Mouse (Mus musculus) kidney, adult 8-10 months (tissue): ENCODE data around the gene Cap1.

ENCODE experiments used
- DNase-seq, 2 experiments: peaks; one replicate each; pipeline ENCODE4 v3.0.0; 2022

The Cap1 gene

DNA sequence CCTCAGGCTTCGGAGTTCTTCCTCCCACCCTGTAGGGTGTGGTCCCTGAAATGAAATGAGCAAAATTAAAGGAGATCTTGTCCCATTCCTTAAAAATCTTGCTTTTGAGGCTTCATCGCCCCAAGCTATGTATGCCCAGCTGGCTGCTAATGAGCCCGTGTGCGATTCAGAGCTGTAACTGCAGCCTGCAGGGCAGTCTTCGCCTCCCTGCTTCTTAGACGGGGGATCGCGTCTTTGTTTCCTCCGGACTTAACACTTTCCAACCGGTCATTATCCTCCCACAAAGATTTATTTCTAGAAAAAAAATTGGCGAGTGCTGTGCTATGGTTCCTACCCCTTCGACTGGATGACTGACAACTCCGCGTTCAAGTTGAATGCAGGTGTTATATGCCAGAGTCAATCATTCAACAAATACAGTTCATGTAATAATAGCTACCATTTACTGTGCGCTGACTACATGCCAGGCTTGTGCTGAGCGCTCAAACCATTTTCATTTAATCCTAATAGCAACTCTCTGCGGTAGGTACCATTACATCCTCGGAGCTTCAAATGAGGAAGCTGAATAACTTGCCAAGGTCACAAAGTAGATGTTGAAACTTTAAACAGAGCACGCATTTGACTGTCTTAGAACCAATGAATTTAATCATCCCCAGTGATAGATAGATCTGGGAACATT lies 861 bp upstream of the Cap1 start:
- peak; percentile 23 for DNase-seq

DNA sequence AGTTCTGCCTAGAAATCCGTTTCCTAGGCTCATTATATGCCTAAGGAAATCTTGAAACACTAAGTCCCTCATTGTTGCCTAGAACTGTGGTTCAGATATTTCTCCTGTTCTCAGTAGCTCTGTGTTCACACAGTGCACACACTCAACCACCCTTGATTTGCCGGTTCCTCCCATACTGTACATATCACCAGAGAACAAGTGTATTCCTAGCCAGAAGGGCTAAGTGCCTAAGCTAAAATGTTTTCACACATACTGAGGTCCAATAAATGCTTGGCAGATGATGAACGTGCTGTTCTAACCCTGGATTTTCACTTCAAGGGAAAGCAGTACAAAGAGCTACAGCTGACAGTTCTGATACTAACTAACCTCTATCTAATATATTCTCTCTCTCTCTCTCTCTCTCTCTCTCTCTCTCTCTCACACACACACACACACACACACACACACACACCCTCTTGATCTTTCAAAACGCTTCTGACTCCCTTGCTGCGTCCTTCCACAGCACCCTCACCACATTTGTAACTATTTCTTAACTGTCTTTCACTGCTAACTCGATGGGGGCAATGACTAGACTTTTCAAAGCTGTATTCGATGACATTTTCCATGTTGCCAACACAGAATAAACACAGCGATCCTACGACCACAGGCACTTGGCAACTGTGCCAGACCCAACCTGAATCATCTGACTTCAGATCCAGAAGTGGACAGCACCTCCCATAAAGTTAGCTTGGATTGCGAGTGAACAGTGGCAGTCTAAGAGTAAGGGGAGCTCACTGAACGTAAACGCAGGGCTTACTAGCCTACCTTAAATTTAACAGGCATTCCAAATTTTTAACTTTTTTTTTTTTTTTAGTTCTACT lies 1.1 kb downstream of the Cap1 start:
- DNase-seq, result peak; percentile 25 to 37

DNA sequence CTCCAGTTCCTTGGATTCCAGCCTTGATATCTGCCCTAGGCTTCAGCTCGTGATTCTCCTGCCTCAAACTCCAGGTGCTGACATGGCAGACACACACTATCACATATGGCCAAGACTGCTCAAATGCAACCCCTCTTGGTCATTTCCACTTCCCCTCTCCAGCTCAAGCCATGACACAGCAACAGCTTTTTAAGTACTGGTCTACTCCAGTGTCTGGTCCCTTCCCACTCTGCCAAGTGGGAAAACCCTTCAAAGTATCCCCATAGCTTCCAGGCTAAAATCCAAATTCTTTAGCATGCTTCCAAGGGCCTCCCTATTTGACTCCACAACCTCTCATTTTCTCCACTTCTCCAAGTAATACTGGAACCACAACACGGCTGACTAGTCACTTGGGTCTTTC lies 1.8 kb downstream of the Cap1 start:
- DNase-seq, result no peak

DNA sequence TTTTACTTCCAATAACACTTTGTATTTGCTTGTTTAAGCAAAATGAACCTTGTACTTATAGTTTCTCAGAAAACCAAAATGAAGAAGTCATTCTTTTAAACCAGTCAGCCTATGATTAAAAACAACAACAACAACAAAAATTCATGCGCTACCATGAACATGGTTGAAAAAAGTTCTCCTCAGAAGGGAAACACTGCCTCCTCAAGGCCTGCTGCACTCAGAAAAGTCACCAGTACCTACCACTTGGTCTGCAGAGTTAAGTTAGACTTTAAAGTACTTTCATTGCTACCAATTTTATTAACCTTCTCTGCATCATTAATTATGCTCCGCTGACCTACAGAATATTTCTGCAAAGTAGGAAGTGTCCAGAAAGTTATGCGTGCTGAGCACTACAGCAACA lies 2.6 kb downstream of the Cap1 start:
- no peak for DNase-seq

DNA sequence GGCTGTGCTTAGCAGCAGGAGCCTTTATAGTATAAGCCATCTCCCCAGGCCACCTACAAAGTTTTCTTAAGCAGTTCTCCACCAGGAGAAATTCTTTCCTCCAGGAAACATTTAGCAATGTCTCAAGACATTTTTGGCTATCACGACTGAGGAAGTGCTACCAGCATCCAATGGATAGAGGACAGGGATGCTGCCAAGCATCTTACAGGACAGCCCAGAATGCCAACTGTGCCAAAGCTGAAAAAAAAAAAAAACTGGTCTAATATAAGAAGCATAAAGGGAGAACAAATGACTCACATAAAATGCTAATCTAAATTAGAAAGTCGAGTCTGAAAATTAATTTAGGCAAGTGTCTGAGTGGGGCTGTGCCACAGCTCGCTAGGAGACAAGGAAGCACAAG lies 3.3 kb downstream of the Cap1 start:
- no peak for DNase-seq

DNA sequence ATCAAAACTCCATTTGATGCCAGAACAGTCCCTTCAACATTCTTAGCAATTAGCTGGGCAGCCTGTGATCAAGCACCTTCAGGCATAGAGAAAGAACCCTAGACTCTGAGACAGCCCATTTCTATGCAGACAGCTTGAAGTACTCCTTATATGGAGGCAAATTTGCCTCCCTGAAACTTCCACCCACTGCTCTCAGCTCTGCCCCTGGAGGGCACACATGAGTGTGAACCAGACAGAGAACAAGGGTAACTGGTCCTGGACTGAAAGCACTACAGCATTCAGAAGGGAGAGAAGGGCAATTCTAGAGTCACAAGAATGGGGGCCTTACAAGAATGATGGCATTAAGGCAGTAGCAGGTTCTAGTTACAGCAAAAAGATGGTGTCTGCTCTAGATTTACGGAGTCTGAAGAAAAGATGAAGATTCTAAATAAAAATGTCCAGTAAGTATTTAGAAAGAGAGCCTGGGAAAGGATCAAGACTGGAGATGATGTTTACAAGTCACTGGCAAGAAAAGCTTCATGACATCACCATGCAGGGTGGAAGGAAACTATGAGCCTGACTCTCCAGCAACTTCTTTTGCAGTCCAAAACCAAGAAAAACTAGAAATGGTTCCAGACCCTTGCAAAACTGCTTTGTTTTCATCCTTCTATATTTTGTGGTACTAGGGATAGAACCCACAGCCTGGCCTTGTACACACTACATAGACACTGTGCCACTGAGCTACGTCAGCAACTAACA lies 7.4 kb downstream of the Cap1 start:
- no peak for DNase-seq

DNA sequence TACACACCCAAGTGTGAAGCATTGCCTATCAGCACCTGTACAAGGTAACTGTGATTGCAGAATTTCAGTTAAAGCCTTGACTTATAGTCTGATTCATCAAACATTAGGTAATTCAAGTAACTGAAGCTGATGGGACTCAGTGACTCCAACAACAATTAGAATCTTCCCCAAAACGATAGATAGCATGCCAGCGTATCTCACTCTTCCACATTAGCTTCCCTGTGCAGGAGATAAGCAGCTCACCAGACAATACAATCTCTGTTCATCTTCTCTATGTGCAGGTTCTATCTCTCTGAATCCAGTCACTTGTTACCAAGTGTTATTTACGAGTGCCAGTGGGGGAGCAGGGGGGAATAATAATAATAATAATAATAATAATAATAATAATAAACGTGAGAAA lies 12.3 kb downstream of the Cap1 start:
- DNase-seq, result no peak

DNA sequence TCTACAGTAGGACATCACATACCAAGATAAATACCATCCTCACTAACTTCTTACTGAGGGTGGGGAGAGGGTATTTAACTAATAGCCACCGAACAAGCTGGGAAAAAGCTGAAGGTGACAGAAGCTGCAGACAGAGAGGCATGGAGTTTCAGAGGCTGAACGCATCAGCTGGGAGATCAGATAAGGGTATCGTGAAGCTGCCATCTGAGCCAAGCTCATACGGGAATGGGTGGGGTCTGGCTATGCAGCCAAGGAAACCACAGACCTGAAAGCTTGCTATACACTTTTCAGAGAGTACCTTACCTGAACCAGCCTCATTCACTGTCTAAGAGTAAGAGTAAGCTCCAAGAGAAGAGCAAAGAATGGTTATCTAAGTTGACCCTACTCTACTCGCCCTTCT lies 12.9 kb downstream of the Cap1 start:
- DNase-seq, result no peak

DNA sequence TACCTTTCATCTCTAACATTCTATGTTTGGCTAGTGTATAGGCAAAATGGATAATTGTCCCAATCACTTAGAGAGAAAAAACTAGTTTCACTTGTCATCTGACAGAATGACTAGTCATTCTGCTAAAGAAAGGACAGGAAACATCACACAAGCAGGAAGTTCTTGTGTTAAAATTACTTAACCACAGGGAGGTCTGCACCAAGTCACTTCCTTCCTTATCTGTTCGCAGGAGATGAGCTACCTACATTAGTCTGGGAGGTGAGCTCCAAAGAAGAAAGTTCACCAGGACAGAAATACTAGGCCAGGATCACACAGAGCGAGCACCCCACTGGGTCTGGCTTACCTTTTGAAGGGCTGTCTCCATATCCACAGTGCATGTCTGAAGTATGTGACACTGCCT lies 13.9 kb downstream of the Cap1 start:
- no peak for DNase-seq

DNA sequence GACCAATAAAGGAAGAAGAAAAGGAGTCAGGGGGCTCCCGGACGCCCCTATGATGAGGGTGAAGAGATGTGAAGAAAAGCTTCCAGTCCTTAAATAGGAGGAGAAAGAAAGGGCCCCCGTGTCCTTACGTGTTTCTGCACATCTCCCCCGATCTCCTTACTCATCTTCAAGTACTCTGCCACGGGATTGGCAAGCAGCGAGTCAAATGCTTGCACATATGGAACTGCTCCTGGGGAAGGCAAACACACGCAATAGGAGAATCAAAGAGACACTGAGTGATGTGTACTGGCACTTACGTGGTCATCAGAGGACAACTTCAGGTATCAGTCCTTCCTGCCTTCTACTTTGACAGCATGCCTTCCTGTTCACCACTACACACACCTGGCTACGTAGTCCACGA lies 14.6 kb downstream of the Cap1 start:
- DNase-seq, result no peak

DNA sequence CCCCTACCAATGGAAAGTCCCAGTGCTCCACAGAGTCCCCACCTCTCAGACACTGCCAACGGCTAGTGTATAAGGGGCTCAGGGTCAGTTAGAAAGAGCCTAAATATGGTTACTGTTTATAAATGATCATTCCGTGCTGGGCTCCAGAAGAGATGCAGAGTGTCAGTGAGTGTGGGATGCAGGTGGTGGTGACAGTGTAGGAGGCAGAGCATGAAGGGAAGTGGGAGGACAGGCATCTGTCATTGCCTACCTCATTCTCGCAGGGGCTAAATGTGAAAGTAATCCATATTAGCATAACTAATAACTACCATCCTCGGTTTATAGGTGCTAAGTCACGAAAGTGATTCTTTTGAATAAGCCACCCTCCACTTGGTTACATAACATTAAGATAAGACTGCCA lies 15.1 kb downstream of the Cap1 start:
- DNase-seq, result no peak

DNA sequence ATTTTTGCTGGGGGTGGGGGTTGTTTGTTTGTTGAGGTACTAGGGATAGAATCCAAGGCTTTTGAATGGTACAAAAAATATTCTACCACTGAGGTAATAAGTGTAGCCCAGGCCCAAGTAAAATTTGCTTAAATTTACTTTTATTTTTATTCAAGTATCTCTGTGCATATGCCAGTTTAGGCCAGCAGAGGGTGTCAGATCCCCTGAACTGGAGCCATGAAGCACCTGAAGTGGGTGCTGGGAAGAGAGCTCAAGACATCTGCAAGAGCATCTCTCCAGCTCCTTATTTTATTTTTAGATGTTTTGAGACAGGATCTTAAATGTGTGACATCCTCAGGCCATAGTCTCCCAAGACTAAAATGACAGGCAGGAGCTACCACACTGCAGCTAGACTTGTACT lies 15.8 kb downstream of the Cap1 start:
- peak in 1 of 2 experiments; percentile 46 for DNase-seq

DNA sequence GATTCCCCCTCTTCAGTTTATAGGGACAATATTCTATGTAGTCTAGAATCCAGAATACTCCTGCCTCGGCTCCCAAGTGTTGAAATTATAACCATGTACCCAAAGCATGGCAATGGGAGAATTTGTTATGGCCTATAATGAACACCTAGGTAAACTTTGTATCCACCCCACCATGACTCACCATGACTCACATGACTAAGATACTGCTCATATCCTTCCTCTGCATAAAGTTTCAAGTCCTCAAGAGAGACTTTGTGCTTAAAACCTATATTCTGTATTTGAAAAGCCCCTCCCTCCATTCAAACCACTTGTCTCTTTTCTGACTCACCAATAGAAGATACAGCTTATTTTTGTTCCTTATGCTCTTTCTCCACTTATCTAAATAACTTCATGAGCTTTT lies 17.8 kb downstream of the Cap1 start:
- DNase-seq, result no peak

DNA sequence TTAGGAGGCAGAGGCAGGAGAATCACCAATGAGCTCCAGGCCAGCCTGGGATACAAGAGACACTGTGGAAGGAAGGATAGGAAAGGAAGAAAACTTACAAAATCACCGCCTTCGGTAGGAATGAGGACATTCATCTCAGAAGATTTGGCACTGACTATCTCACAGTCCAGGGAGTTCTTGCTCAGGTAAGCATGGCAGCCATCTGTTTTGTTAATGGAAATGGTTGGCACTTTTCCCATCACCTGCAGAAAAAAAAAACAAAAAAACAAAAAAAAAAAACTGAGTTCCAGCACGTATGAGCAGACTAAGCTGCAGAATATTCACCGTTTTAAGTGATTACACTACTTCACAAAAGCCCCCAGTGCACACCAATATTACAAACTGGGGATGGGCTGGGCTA lies 24.0 kb downstream of the Cap1 start:
- no peak for DNase-seq

DNA sequence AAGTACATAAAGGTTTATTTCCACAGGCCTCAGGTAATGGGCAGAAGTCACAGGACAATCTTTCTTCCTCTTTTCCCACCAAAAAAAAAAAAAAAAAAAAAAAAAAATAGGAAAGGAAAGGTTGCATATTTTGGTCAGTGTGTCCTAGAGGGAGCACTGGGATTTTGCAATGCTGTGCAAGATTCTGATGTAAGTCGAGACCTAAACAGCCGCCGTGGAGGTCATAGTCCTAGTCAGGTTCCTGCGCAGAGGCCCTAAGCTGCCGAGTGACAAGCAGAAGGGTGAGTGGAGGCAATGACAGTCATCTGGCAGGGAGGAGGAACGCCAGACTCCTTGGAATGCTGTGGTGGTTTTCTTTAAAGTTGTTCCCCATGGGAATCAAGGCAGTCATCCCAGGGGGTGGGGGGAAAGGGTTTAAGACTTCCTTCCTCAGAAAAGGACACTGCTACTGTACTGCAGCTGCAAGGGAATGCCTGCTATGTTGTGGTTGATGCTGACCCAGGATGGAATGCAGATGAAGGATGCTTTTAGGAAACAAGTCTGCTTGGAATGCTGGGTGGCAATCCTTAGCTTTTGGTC lies 26.7 kb downstream of the Cap1 start:
- no peak for DNase-seq

DNA sequence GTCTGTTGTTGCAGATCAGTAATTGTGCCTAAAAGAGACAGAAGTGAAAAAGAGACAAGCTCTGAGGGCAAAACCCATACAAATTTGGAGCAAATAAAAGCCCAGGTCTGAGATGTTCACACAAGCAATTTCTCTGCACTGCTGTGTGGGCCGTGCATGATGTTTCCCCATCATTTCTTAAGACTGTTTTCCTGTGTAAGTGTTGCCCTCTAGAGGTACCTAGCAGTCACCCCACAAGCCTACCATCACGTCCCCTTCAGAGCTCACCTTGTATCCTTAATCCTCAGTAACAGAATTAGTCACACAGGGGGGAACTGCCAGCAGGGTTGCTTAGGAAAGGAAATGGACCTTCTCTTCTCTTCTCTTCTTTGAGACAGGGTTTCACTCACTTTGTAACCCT lies 27.9 kb downstream of the Cap1 start:
- no peak for DNase-seq

DNA sequence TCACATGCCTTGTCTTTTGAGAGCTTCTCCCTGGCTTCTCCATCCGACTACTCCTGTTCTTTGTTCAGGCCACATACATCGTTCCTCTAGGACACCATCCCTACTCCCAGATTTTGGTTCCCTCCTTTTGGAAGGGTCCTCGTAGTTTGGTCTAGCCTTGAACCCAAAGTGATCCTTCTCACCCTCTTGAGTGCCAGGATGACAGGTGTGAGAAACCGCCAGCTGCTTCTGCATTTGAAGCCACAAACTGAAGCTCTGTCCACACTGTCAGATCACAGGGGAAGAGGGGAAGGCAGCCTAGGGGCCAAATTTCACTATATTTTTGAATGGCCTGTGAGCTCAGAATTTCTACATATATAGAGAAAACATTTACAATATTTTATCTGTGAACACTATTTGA lies 31.1 kb downstream of the Cap1 start:
- no peak for DNase-seq

DNA sequence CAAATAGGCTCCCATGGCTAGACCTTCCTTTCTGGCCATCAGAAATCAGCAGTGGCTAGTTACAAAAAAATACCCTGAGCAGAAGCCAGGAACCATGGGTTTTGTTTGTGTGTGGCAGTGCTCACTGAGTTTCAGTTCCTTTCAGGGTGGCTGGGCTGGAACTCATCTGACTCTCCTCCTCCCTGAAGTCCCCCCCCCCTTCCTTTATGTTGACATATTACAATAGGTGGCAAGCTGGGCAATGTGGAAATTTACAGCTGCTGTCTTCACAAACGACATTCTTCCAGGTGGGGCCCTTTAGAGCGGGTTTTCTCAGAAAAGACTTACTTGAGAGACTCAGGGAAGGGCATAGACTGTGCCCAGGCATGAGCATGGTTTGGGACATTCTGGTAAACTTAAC lies 32.2 kb downstream of the Cap1 start:
- no peak for DNase-seq

DNA sequence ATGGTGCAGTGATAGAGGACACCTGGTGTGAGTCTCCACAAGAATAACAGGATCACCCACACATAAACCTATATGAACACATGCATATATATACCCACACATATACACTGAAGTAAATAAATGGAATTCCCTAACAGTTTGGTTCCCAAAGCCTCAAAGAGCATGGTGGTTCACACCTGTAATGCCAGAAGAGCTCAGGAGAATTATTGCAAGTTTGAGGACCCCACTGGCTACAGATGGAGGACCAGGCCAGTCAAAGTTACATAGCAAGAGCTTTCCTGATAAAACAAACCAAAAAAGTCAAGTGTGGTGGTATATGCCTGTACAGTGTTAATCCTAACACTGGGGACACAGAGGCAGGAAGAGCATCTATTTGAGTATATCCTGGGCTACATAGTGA lies 34.3 kb downstream of the Cap1 start:
- DNase-seq, result no peak

DNA sequence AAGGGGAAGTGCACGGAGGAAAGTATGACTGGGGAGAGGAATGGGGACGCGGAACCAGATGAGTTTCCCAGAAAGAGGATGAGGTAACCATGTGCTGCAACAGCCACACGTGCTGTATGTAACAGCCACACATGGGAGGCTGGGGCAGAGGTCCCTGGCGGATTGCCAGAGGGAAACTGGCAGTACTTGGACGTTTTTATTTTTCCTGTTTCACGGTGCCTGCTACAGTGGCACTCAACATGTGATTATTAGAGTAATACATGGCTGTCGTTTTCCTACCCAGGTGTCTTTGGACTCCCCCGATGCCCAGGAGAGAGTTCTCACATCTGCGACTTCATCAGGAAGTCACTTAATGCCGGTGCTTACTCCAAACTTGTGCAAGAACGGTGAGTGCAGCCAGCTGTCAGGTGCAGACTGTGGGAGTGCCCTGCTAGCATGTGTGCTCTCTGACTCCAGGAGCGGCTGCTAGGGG lies 37.7 kb downstream of the Cap1 start:
- DNase-seq, result peak in 1 of 2 experiments; percentile 14

DNA sequence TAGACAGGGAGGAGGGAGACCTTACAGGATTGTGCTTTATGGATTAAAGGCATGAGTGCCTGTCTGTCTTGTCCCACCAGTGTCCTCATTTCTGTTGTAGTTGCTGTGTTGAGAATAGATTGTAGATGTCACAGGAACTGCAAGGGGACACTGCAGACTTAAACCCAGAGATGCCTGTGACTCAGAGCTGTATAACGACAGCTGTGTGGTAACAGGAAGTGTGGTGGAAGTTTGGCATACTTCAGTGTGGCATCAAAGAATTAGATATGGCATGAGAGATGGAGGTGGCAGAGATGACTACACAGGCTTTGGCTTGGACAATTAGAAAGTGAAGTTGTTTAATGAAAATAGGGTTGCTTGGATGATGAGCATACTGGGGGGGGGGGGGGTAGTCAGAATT lies 47.4 kb downstream of the Cap1 start:
- DNase-seq, result no peak

DNA sequence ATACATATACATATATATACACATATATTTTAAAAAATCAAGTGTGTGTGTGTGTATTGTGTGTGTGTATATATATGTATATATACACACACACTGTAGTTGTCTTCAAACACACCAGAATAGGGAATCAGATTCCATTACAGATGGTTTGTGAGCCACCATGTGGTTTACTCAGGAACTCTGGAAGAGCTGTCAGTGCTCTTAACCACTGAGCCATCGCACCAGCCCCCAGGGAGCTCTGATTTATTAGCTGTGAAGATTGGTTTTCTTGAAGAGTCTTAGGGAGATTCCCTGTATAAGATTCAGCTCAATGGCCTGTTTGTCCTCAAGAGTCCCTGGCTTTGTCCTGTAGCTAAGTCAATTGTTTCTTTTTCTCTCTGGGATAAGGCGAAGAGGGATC lies 47.9 kb downstream of the Cap1 start:
- no peak for DNase-seq

DNA sequence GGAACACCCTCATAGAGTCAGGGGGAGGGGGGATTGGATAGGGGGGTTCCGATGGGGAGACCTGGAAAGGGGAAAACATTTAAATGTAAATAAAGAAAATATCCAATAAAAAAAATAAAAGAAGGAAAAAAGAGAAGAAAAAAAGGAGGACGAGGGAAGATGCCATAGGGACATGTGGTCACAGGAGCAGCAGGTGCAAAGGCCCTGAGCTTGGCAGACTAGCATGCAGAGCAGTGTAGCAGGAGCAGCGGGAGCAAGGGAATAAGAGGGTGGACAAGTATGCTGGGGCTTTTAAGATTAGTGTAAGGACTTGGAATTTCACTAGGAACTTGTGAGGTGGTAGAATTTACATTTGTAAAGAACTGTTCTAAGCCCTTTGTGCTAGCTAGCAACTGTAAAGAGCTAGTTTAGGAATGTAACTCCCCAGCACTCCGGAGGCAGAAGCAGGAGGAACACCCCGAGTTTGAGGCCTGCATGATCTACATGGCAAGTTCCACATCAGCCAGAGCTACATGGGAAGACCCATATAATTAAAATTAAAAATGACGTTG lies 48.6 kb downstream of the Cap1 start:
- DNase-seq, result no peak
